Mouse (Mus musculus): Measurements from ENCODE around the gene Tnfrsf8. TPM values are rescaled to one million over a fixed set of nuclear protein-coding genes. Genes with fewer than 3 reads are reported as not detected.

The Tnfrsf8 gene
- polyA plus RNA-seq, 1 experiment from 2014 or later: 0.08 TPM

- Histone ChIP-seq H3K4me3 (no peak overlapping the region), H3K9me3 (replicated peaks) (no peaks in the 10 kb centered on the region), H3K4me1 (no peaks in the 10 kb centered on the region), H3K36me3 (ENCODE audit: poor library complexity, severe bottlenecking) (no peaks in the 10 kb centered on the region), H3K27ac (no peak overlapping the region), H3K9ac (no peak overlapping the region), H3K4me2 (no peak overlapping the region), H3K27me3 (no peaks in the 10 kb centered on the region)
- no peak for ATAC-seq
- 66% methylated on average over 4 of the region's 4 CpGs for WGBS
Measured at GRCm38 (mm10) chr4:145239049-145239830, 75.7 kb downstream of the Tnfrsf8 start.

GRCm38 (mm10) chr4:145236027-145236426 is 78.9 kb downstream of the Tnfrsf8 start:
- Histone ChIP-seq H3K4me3 (no peak overlapping the region), H3K9me3 (replicated peaks) (no peaks in the 10 kb centered on the region), H3K36me3 (ENCODE audit: poor library complexity, severe bottlenecking) (no peaks in the 10 kb centered on the region), H3K4me1 (no peaks in the 10 kb centered on the region), H3K9ac (no peak overlapping the region), H3K27ac (no peak overlapping the region), H3K27me3 (no peaks in the 10 kb centered on the region), H3K4me2 (no peak overlapping the region)
- 90% methylated on average over 7 of the region's 7 CpGs for WGBS
- ATAC-seq: no peak

GRCm38 (mm10) chr4:145233487-145234228 is 81.3 kb downstream of the Tnfrsf8 start:
- 21% methylated on average over 3 of the region's 3 CpGs for WGBS
- no peaks in the 10 kb centered on the region for H3K27me3 ChIP-seq
- H3K36me3 ChIP-seq (ENCODE audit: poor library complexity, severe bottlenecking): no peaks in the 10 kb centered on the region
- H3K4me1 ChIP-seq: no peaks in the 10 kb centered on the region
- H3K27ac ChIP-seq: no peak overlapping the region
- no peak overlapping the region for H3K4me3 ChIP-seq
- no peak for ATAC-seq
- H3K4me2 ChIP-seq: no peak overlapping the region
- H3K9ac ChIP-seq: no peak overlapping the region
- H3K9me3 ChIP-seq (replicated peaks): no peaks in the 10 kb centered on the region

GRCm38 (mm10) chr4:145231732-145232131 is 83.2 kb downstream of the Tnfrsf8 start:
- no peak overlapping the region for H3K27ac ChIP-seq
- H3K9ac ChIP-seq: no peak overlapping the region
- no peak for ATAC-seq
- H3K9me3 ChIP-seq (replicated peaks): no peaks in the 10 kb centered on the region
- H3K36me3 ChIP-seq (ENCODE audit: poor library complexity, severe bottlenecking): no peaks in the 10 kb centered on the region
- no peaks in the 10 kb centered on the region for H3K4me1 ChIP-seq
- H3K4me3 ChIP-seq: no peak overlapping the region
- 98% methylated on average over 5 of the region's 5 CpGs for WGBS
- H3K27me3 ChIP-seq: no peaks in the 10 kb centered on the region
- H3K4me2 ChIP-seq: no peak overlapping the region

- Histone ChIP-seq H3K36me3 (ENCODE audit: poor library complexity, severe bottlenecking) (no peaks in the 10 kb centered on the region), H3K27ac (no peak overlapping the region), H3K4me2 (no peak overlapping the region), H3K4me1 (no peaks in the 10 kb centered on the region), H3K4me3 (no peak overlapping the region), H3K9ac (no peak overlapping the region), H3K9me3 (replicated peaks) (no peaks in the 10 kb centered on the region), H3K27me3 (no peaks in the 10 kb centered on the region)
- 98% methylated on average over 2 of the region's 2 CpGs for WGBS
- ATAC-seq: no peak
Measured at GRCm38 (mm10) chr4:145230647-145231046, 84.3 kb downstream of the Tnfrsf8 start.

- Histone ChIP-seq H3K36me3 (ENCODE audit: poor library complexity, severe bottlenecking) (no peaks in the 10 kb centered on the region), H3K4me3 (no peak overlapping the region), H3K9me3 (replicated peaks) (no peaks in the 10 kb centered on the region), H3K4me2 (no peak overlapping the region), H3K27me3 (no peaks in the 10 kb centered on the region), H3K27ac (no peak overlapping the region), H3K4me1 (no peaks in the 10 kb centered on the region), H3K9ac (no peak overlapping the region)
- WGBS: 85% methylated on average over 5 of the region's 5 CpGs
- ATAC-seq: no peak
Measured at GRCm38 (mm10) chr4:145229524-145230163, 85.3 kb downstream of the Tnfrsf8 start.

- no peak overlapping the region for H3K4me2 ChIP-seq
- H3K36me3 ChIP-seq (ENCODE audit: poor library complexity, severe bottlenecking): no peaks in the 10 kb centered on the region
- WGBS: 90% methylated on average over 6 of the region's 6 CpGs
- H3K4me1 ChIP-seq: no peaks in the 10 kb centered on the region
- ATAC-seq: no peak
- H3K9ac ChIP-seq: no peak overlapping the region
- H3K27me3 ChIP-seq: no peaks in the 10 kb centered on the region
- no peak overlapping the region for H3K27ac ChIP-seq
- no peak overlapping the region for H3K4me3 ChIP-seq
- no peaks in the 10 kb centered on the region for H3K9me3 ChIP-seq (replicated peaks)
Measured at GRCm38 (mm10) chr4:145229051-145229450, 85.9 kb downstream of the Tnfrsf8 start.

- no peaks in the 10 kb centered on the region for H3K4me1 ChIP-seq
- H3K9me3 ChIP-seq (replicated peaks): no peaks in the 10 kb centered on the region
- H3K36me3 ChIP-seq (ENCODE audit: poor library complexity, severe bottlenecking): no peaks in the 10 kb centered on the region
- WGBS: 94% methylated on average over 4 of the region's 4 CpGs
- no peaks in the 10 kb centered on the region for H3K27me3 ChIP-seq
- no peak overlapping the region for H3K27ac ChIP-seq
- H3K4me2 ChIP-seq: no peak overlapping the region
- no peak overlapping the region for H3K4me3 ChIP-seq
- no peak for ATAC-seq
- H3K9ac ChIP-seq: no peak overlapping the region
Measured at GRCm38 (mm10) chr4:145224613-145225012, 90.4 kb downstream of the Tnfrsf8 start.

GRCm38 (mm10) chr4:145222064-145222463 is 92.9 kb downstream of the Tnfrsf8 start:
- Histone ChIP-seq H3K36me3 (ENCODE audit: poor library complexity, severe bottlenecking) (no peaks in the 10 kb centered on the region), H3K4me2 (no peak overlapping the region), H3K9ac (no peak overlapping the region), H3K9me3 (replicated peaks) (no peaks in the 10 kb centered on the region), H3K27me3 (no peaks in the 10 kb centered on the region), H3K4me1 (no peaks in the 10 kb centered on the region), H3K27ac (no peak overlapping the region), H3K4me3 (no peak overlapping the region)
- ATAC-seq: no peak
- WGBS: 76% methylated on average over 8 of the region's 8 CpGs

GRCm38 (mm10) chr4:145221379-145221778 is 93.6 kb downstream of the Tnfrsf8 start:
- Histone ChIP-seq H3K27ac (no peak overlapping the region), H3K9ac (no peak overlapping the region), H3K36me3 (ENCODE audit: poor library complexity, severe bottlenecking) (no peaks in the 10 kb centered on the region), H3K4me1 (no peaks in the 10 kb centered on the region), H3K4me3 (no peak overlapping the region), H3K27me3 (no peaks in the 10 kb centered on the region), H3K9me3 (replicated peaks) (no peaks in the 10 kb centered on the region), H3K4me2 (no peak overlapping the region)
- no peak for ATAC-seq
- 84% methylated on average over 2 of the region's 2 CpGs for WGBS

GRCm38 (mm10) chr4:145220001-145220400 is 95.0 kb downstream of the Tnfrsf8 start:
- no peaks in the 10 kb centered on the region for H3K4me1 ChIP-seq
- H3K27me3 ChIP-seq: no peaks in the 10 kb centered on the region
- H3K4me2 ChIP-seq: no peak overlapping the region
- WGBS: 73% methylated on average over 1 of the region's 1 CpGs
- ATAC-seq: no peak
- H3K36me3 ChIP-seq (ENCODE audit: poor library complexity, severe bottlenecking): no peaks in the 10 kb centered on the region
- no peaks in the 10 kb centered on the region for H3K9me3 ChIP-seq (replicated peaks)
- no peak overlapping the region for H3K27ac ChIP-seq
- no peak overlapping the region for H3K4me3 ChIP-seq
- H3K9ac ChIP-seq: no peak overlapping the region

- Histone ChIP-seq H3K9ac (no peak overlapping the region), H3K27me3 (no peaks in the 10 kb centered on the region), H3K36me3 (ENCODE audit: poor library complexity, severe bottlenecking) (no peaks in the 10 kb centered on the region), H3K27ac (no peak overlapping the region), H3K4me3 (no peak overlapping the region), H3K9me3 (replicated peaks) (no peaks in the 10 kb centered on the region), H3K4me1 (no peaks in the 10 kb centered on the region), H3K4me2 (no peak overlapping the region)
- 68% methylated on average over 15 of the region's 15 CpGs for WGBS
- ATAC-seq: no peak
Measured at GRCm38 (mm10) chr4:145219240-145219985, 95.6 kb downstream of the Tnfrsf8 start.
